Mouse (Mus musculus): ENCODE results near the gene Vmn1r235. TPM values are rescaled to one million over a fixed set of nuclear protein-coding genes. Genes with fewer than 3 reads are reported as not detected.
"Not testable (repeated sequence)": the region's sequence is repeated elsewhere in the genome, so short reads cannot be mapped to it uniquely, and the experiment has no call there.

Vmn1r235 gene
- polyA plus RNA-seq (2012; rRNA removed), result not detected in 2 replicates

GRCm38 (mm10) chr17:21256111-21256510 lies at the start of gene Vmn1r235:
TSS of gene Vmn1r235 (plus strand) at chr17:21256411.
- DNase-seq (ENCODE audit: low read depth, low spot score), result no peak

- DNase-seq (ENCODE audit: low read depth, low spot score), result not testable (repeated sequence)
- 61% methylated on average over 1 of the region's 1 CpGs for WGBS
These were observed 45.1 kb upstream of the Vmn1r235 start for GRCm38 (mm10) chr17:21211081-21211480.

GRCm38 (mm10) chr17:21225787-21226186 lies 30.4 kb upstream of the Vmn1r235 start, which contains the start of gene Vmn1r234:
TSS of gene Vmn1r234 (plus strand) at chr17:21226087.
- no peak for DNase-seq (ENCODE audit: low read depth, low spot score)
- 69% methylated on average over 1 of the region's 1 CpGs for WGBS

GRCm38 (mm10) chr17:21231654-21232053 lies 24.6 kb upstream of the Vmn1r235 start:
- no peak for DNase-seq (ENCODE audit: low read depth, low spot score)
- 46% methylated on average over 9 of the region's 9 CpGs for WGBS

- DNase-seq (ENCODE audit: low read depth, low spot score), result peak; percentile 32
- WGBS, result 11% methylated on average over 4 of the region's 4 CpGs
These were observed 15.9 kb downstream of the Vmn1r235 start for GRCm38 (mm10) chr17:21272103-21272502.

GRCm38 (mm10) chr17:21282642-21283041 lies 26.4 kb downstream of the Vmn1r235 start, which contains the start of gene Vmn1r236:
TSS of gene Vmn1r236 (plus strand) at chr17:21282942.
- 83% methylated on average over 3 of the region's 3 CpGs for WGBS
- DNase-seq (ENCODE audit: low read depth, low spot score), result no peak

GRCm38 (mm10) chr17:21284395-21284794 lies 28.2 kb downstream of the Vmn1r235 start:
- no peak for DNase-seq (ENCODE audit: low read depth, low spot score)

- DNase-seq (ENCODE audit: low read depth, low spot score), result no peak
These were observed 33.5 kb downstream of the Vmn1r235 start for GRCm38 (mm10) chr17:21289695-21290094.

- DNase-seq (ENCODE audit: low read depth, low spot score), result no peak
These were observed 55.4 kb downstream of the Vmn1r235 start, which contains the start of gene Vmn1r237 for GRCm38 (mm10) chr17:21311565-21311964. TSS of gene Vmn1r237 (plus strand) at chr17:21311865.

Other genes starting within 250 kb of the Vmn1r235 start
- gene Zfp160, start 247.5 kb upstream of the Vmn1r235 start, polyA plus RNA-seq (2012; rRNA removed), result 2.4 and 3.4 TPM in 2 replicates
- not detected in 2 replicates for gene Vmn1r234, start 30.3 kb upstream of the Vmn1r235 start, polyA plus RNA-seq (2012; rRNA removed)
- gene Vmn1r236, start 26.5 kb downstream of the Vmn1r235 start, polyA plus RNA-seq (2012; rRNA removed), result not detected in 2 replicates
- gene Vmn1r237, start 55.5 kb downstream of the Vmn1r235 start, polyA plus RNA-seq (2012; rRNA removed), result not detected in 2 replicates
- 0.15 and 0.19 TPM in 2 replicates for gene Zfp677, start 127.3 kb downstream of the Vmn1r235 start, polyA plus RNA-seq (2012; rRNA removed)
- gene Zfp54, start 166.8 kb downstream of the Vmn1r235 start, polyA plus RNA-seq (2012; rRNA removed), result 1.4 and 1.8 TPM in 2 replicates
- 0.83 and 1.3 TPM in 2 replicates for gene Zfp51, start 194.0 kb downstream of the Vmn1r235 start, polyA plus RNA-seq (2012; rRNA removed)
- 1.9 and 3.8 TPM in 2 replicates for gene Zfp53, start 232.6 kb downstream of the Vmn1r235 start, polyA plus RNA-seq (2012; rRNA removed)